Mouse (Mus musculus) midbrain, embryonic 10.5 days (tissue): ENCODE results near the gene Tob2. TPM values are rescaled to one million over a fixed set of nuclear protein-coding genes. Genes with fewer than 3 reads are reported as not detected.

Experiments used
- DNase-seq: peaks from one replicate; pipeline ENCODE4 v3.0.0-alpha.2; 2017; ENCODE audit warnings: low spot score
- H3K27ac ChIP-seq: fragments of 300-500 bp; sonication (generic); replicated peaks from 2 replicates; pipeline ENCODE4 v1.5.1; 2016; ENCODE audit warnings: mild to moderate bottlenecking
- H3K27me3 ChIP-seq: fragments of 300-500 bp; sonication (generic); 2 replicates; pipeline ENCODE4 v1.6.1; 2016; ENCODE audit warnings: low read depth, mild to moderate bottlenecking; ENCODE audit not compliant: poor library complexity, severe bottlenecking
- H3K36me3 ChIP-seq: fragments of 300-500 bp; sonication (generic); 2 replicates; pipeline ENCODE4 v1.6.1; 2016; ENCODE audit warnings: mild to moderate bottlenecking, moderate library complexity
- H3K4me1 ChIP-seq: fragments of 300-500 bp; sonication (generic); 2 replicates; pipeline ENCODE4 v1.6.1; 2016
- H3K4me3 ChIP-seq: fragments of 300-500 bp; sonication (generic); 2 replicates; pipeline ENCODE4 v1.5.1; 2016; ENCODE audit warnings: mild to moderate bottlenecking, moderate library complexity
- H3K9me3 ChIP-seq: fragments of 300-500 bp; sonication (generic); replicated peaks from 2 replicates; pipeline ENCODE4 v1.6.1; 2016; ENCODE audit warnings: mild to moderate bottlenecking
- WGBS: fragments of 180-500 bp; shearing (Covaris S2); methylation state at CpG from one replicate; pipeline ENCODE4 v1.1.7; 2016; 5-methylcytosine and 5-hydroxymethylcytosine counted together
- polyA plus RNA-seq: library from polyadenylated mRNA; unstranded; fragments of >200 nt; fragmentation: Nextera tagmentation; extraction: Ambion mirVana; gene quantifications from 2 replicates; pipeline ENCODE4 v1.2.1, GENCODE M21; 2016

Gene Tob2
- polyA plus RNA-seq, 1 experiment from 2014 or later = 17.7 TPM

- Histone ChIP-seq H3K4me3 (no peak overlapping the region), H3K9me3 (no peaks in the 10 kb centered on the region), H3K27me3 (no peaks in the 10 kb centered on the region), H3K4me1 (0 out of 2 replicates have a peak, but pooled peaks cover 7% of the 10 kb centered on the region), H3K27ac (no peak overlapping the region), H3K36me3 (peaks cover 30% of the 10 kb centered on the region)
- WGBS = 81% methylated on average over 5 of the region's 5 CpGs
- DNase-seq = no peak
Observed at GRCm38 (mm10) chr15:81845033-81845625, 13.5 kb downstream of the Tob2 start.

- H3K9me3 ChIP-seq = no peaks in the 10 kb centered on the region
- peaks cover 7% of the 10 kb centered on the region; the same call in 1 of the 2 replicates for H3K27me3 ChIP-seq
- peaks cover 6% of the 10 kb centered on the region for H3K36me3 ChIP-seq
- no peak overlapping the region for H3K4me3 ChIP-seq
- H3K27ac ChIP-seq = no peak overlapping the region
- 88% methylated on average over 7 of the region's 7 CpGs for WGBS
- peaks cover 7% of the 10 kb centered on the region; the same call in 1 of the 2 replicates for H3K4me1 ChIP-seq
- DNase-seq = no peak
Observed at GRCm38 (mm10) chr15:81842275-81842674, 16.3 kb downstream of the Tob2 start.

- no peak overlapping the region for H3K27ac ChIP-seq
- no peaks in the 10 kb centered on the region for H3K36me3 ChIP-seq
- peaks cover 17% of the 10 kb centered on the region for H3K4me1 ChIP-seq
- no peak overlapping the region for H3K4me3 ChIP-seq
- peaks cover 27% of the 10 kb centered on the region for H3K27me3 ChIP-seq
- no peak for DNase-seq
- 89% methylated on average over 7 of the region's 7 CpGs for WGBS
- no peaks in the 10 kb centered on the region for H3K9me3 ChIP-seq
Observed at GRCm38 (mm10) chr15:81840306-81840705, 18.3 kb downstream of the Tob2 start.

GRCm38 (mm10) chr15:81839634-81840033 is 19.0 kb downstream of the Tob2 start:
- peaks cover 34% of the 10 kb centered on the region for H3K27me3 ChIP-seq
- no peaks in the 10 kb centered on the region for H3K36me3 ChIP-seq
- peaks cover 20% of the 10 kb centered on the region for H3K4me1 ChIP-seq
- DNase-seq = no peak
- H3K9me3 ChIP-seq = no peaks in the 10 kb centered on the region
- no peak overlapping the region for H3K4me3 ChIP-seq
- 79% methylated on average over 5 of the region's 5 CpGs for WGBS
- H3K27ac ChIP-seq = no peak overlapping the region

- Histone ChIP-seq H3K4me3 (no peak overlapping the region), H3K36me3 (no peaks in the 10 kb centered on the region), H3K27ac (no peak overlapping the region), H3K9me3 (no peaks in the 10 kb centered on the region), H3K4me1 (peaks cover 27% of the 10 kb centered on the region), H3K27me3 (peaks cover 43% of the 10 kb centered on the region)
- WGBS = 78% methylated on average over 14 of the region's 14 CpGs
- DNase-seq = no peak
Observed at GRCm38 (mm10) chr15:81838554-81839235, 19.9 kb downstream of the Tob2 start.

GRCm38 (mm10) chr15:81836966-81837920 is 21.4 kb downstream of the Tob2 start:
- H3K4me3 ChIP-seq = peak overlapping the region; percentile 50; the same call in 1 of the 2 replicates
- no peak overlapping the region; the same call in 1 of the 2 replicates for H3K27ac ChIP-seq
- WGBS = 63% methylated on average over 7 of the region's 7 CpGs

GRCm38 (mm10) chr15:81836124-81836821 is 22.3 kb downstream of the Tob2 start:
- peaks cover 45% of the 10 kb centered on the region for H3K27me3 ChIP-seq
- peak overlapping the region; percentile 72 for H3K27ac ChIP-seq
- DNase-seq = peak; percentile 69
- no peaks in the 10 kb centered on the region for H3K9me3 ChIP-seq
- WGBS = 1% methylated on average over 32 of the region's 33 CpGs
- peaks cover 31% of the 10 kb centered on the region for H3K4me1 ChIP-seq
- H3K36me3 ChIP-seq = no peaks in the 10 kb centered on the region
- H3K4me3 ChIP-seq = peak overlapping the region; percentile 50

More at GRCm38 (mm10) chr15:81836966-81837920, 21.4 kb downstream of the Tob2 start:
- Histone ChIP-seq H3K27me3 (peaks cover 45% of the 10 kb centered on the region), H3K9me3 (no peaks in the 10 kb centered on the region), H3K36me3 (no peaks in the 10 kb centered on the region), H3K4me1 (peaks cover 27% of the 10 kb centered on the region)
- no peak for DNase-seq

GRCm38 (mm10) chr15:81835007-81835880 is 23.4 kb downstream of the Tob2 start:
- H3K4me1 ChIP-seq = peaks cover 35% of the 10 kb centered on the region
- H3K27ac ChIP-seq = no peak overlapping the region
- 74% methylated on average over 10 of the region's 10 CpGs for WGBS
- H3K4me3 ChIP-seq = no peak overlapping the region
- no peaks in the 10 kb centered on the region for H3K9me3 ChIP-seq
- no peak for DNase-seq
- H3K36me3 ChIP-seq = no peaks in the 10 kb centered on the region
- peaks cover 45% of the 10 kb centered on the region for H3K27me3 ChIP-seq

- Histone ChIP-seq H3K4me1 (peaks cover 35% of the 10 kb centered on the region), H3K9me3 (no peaks in the 10 kb centered on the region), H3K36me3 (no peaks in the 10 kb centered on the region), H3K4me3 (no peak overlapping the region), H3K27ac (no peak overlapping the region), H3K27me3 (peaks cover 45% of the 10 kb centered on the region)
- DNase-seq = no peak
- 56% methylated on average over 3 of the region's 3 CpGs for WGBS
Observed at GRCm38 (mm10) chr15:81834171-81834841, 24.3 kb downstream of the Tob2 start.

- Histone ChIP-seq H3K4me3 (no peak overlapping the region), H3K36me3 (0 out of 2 replicates have a peak, but pooled peaks cover 3% of the 10 kb centered on the region), H3K27ac (no peak overlapping the region), H3K27me3 (peaks cover 45% of the 10 kb centered on the region), H3K4me1 (peaks cover 35% of the 10 kb centered on the region), H3K9me3 (no peaks in the 10 kb centered on the region)
- no peak for DNase-seq
- 82% methylated on average over 4 of the region's 4 CpGs for WGBS
Observed at GRCm38 (mm10) chr15:81833481-81833880, 25.1 kb downstream of the Tob2 start.

GRCm38 (mm10) chr15:81832219-81832618 is 26.4 kb downstream of the Tob2 start:
- WGBS = 91% methylated on average over 3 of the region's 3 CpGs

More at GRCm38 (mm10) chr15:81832219-81832618, 26.4 kb downstream of the Tob2 start:
- Histone ChIP-seq H3K9me3 (no peaks in the 10 kb centered on the region), H3K27me3 (peaks cover 38% of the 10 kb centered on the region), H3K36me3 (peaks cover 9% of the 10 kb centered on the region), H3K27ac (no peak overlapping the region), H3K4me3 (no peak overlapping the region), H3K4me1 (peaks cover 35% of the 10 kb centered on the region)
- DNase-seq = no peak
